Mouse (Mus musculus) lung, embryonic 14.5 days (tissue): ENCODE measurements at regions not wholly inside any gene's neighbourhood (a gene's known extent, or its start where the extent isn't known, plus 50 kb on each side); places are given as distances from the start of the nearest gene placed in this dataset.
A peak's percentile ranks its signal among the peaks of the same experiment; 100 is the strongest.

Source experiments
- ATAC-seq: fragments of 200-750 bp; cut with Nextera tagmentation; 2 replicates; pipeline ENCODE4 v1.8.0; 2017; ENCODE audit warnings: mild to moderate bottlenecking, moderate TSS enrichment, moderate library complexity; ENCODE audit not compliant: insufficient read depth
- DNase-seq: peaks from one replicate; pipeline ENCODE4 v3.0.0-alpha.2; 2015
- H3K27ac ChIP-seq: fragments of 300-500 bp; sonication (generic); 2 replicates; pipeline ENCODE4 v1.5.1; 2014; ENCODE audit warnings: low read depth, mild to moderate bottlenecking, moderate library complexity
- H3K27me3 ChIP-seq: fragments of 300-500 bp; sonication (generic); 2 replicates; pipeline ENCODE4 v1.6.1; 2014; ENCODE audit warnings: low read length, control low read depth; ENCODE audit not compliant: insufficient read depth
- H3K36me3 ChIP-seq: fragments of 300-500 bp; sonication (generic); 2 replicates; pipeline ENCODE4 v1.6.1; 2014; ENCODE audit warnings: control low read depth; ENCODE audit not compliant: insufficient read depth
- H3K4me1 ChIP-seq: fragments of 300-500 bp; sonication (generic); 2 replicates; pipeline ENCODE4 v1.6.1; 2014; ENCODE audit warnings: antibody characterized with exemption, control low read depth; ENCODE audit not compliant: insufficient read depth
- H3K4me2 ChIP-seq: fragments of 300-500 bp; sonication (generic); 2 replicates; pipeline ENCODE4 v1.6.1; 2014; ENCODE audit warnings: mild to moderate bottlenecking
- H3K4me3 ChIP-seq: fragments of 300-500 bp; sonication (generic); 2 replicates; pipeline ENCODE4 v1.5.1; 2014; ENCODE audit warnings: low read depth, low read length
- H3K9ac ChIP-seq: fragments of 300-500 bp; sonication (generic); 2 replicates; pipeline ENCODE4 v1.6.1; 2014
- H3K9me3 ChIP-seq: fragments of 300-500 bp; sonication (generic); 2 replicates; pipeline ENCODE4 v1.6.1; 2016; ENCODE audit warnings: low read depth, low read length, control low read depth
- CTCF ChIP-seq: IDR thresholded peaks from 2 replicates; pipeline ENCODE4 v1.5.1; 2016; ENCODE audit warnings: antibody characterized with exemption, low read depth
- WGBS: fragments of 180-500 bp; shearing (Covaris S2); extraction: QIAGEN DNeasy Blood & Tissue Kit; methylation state at CpG from one replicate; pipeline ENCODE4 v1.1.7; 2014; 5-methylcytosine and 5-hydroxymethylcytosine counted together

- ATAC-seq (no peak), DNase-seq (peak; percentile 38)
- H3K4me3 ChIP-seq, result no peak overlapping the region
- no peak overlapping the region for H3K27ac ChIP-seq
- peaks cover 3% of the 10 kb centered on the region; the same call in 1 of the 2 replicates for H3K9me3 ChIP-seq
- H3K9ac ChIP-seq, result no peak overlapping the region
- no peaks in the 10 kb centered on the region for H3K27me3 ChIP-seq
- no peak overlapping the region for H3K4me2 ChIP-seq
- WGBS, result 61% methylated on average over 13 of the region's 13 CpGs
- no peaks in the 10 kb centered on the region for H3K36me3 ChIP-seq
- H3K4me1 ChIP-seq, result no peaks in the 10 kb centered on the region
- no peak for TF ChIP-seq CTCF
Observed at GRCm38 (mm10) chr3:52929827-52930605, 87.0 kb downstream of the Cog6 start.

- ATAC-seq (no peak), DNase-seq (peak; percentile 44)
- WGBS, result 39% methylated on average over 12 of the region's 12 CpGs
- Histone ChIP-seq H3K36me3 (no peaks in the 10 kb centered on the region), H3K4me2 (no peak overlapping the region), H3K9me3 (peaks cover 3% of the 10 kb centered on the region; the same call in 1 of the 2 replicates), H3K4me1 (no peaks in the 10 kb centered on the region), H3K9ac (no peak overlapping the region), H3K27me3 (no peaks in the 10 kb centered on the region), H3K27ac (no peak overlapping the region), H3K4me3 (no peak overlapping the region)
- no peak for TF ChIP-seq CTCF
Observed at GRCm38 (mm10) chr3:52927361-52927841, 89.6 kb downstream of the Cog6 start.

GRCm38 (mm10) chr3:52926549-52926948 lies 90.5 kb downstream of the Cog6 start:
- Histone ChIP-seq H3K9me3 (peaks cover 3% of the 10 kb centered on the region; the same call in 1 of the 2 replicates), H3K9ac (no peak overlapping the region), H3K36me3 (no peaks in the 10 kb centered on the region), H3K27me3 (no peaks in the 10 kb centered on the region), H3K4me1 (no peaks in the 10 kb centered on the region), H3K4me2 (no peak overlapping the region), H3K4me3 (no peak overlapping the region), H3K27ac (no peak overlapping the region)
- TF ChIP-seq CTCF, result no peak
- ATAC-seq (no peak), DNase-seq (no peak)
- WGBS, result 83% methylated on average over 3 of the region's 3 CpGs

GRCm38 (mm10) chr3:52925223-52925622 lies 91.8 kb downstream of the Cog6 start:
- H3K4me2 ChIP-seq, result no peak overlapping the region
- H3K36me3 ChIP-seq, result no peaks in the 10 kb centered on the region
- TF ChIP-seq CTCF, result peak; percentile 61
- peaks cover 3% of the 10 kb centered on the region; the same call in 1 of the 2 replicates for H3K9me3 ChIP-seq
- H3K27me3 ChIP-seq, result no peaks in the 10 kb centered on the region
- H3K4me3 ChIP-seq, result no peak overlapping the region
- no peak overlapping the region for H3K27ac ChIP-seq
- no peak overlapping the region for H3K9ac ChIP-seq
- H3K4me1 ChIP-seq, result no peaks in the 10 kb centered on the region
- WGBS, result 55% methylated on average over 3 of the region's 3 CpGs
- DNase-seq (peak; percentile 51), ATAC-seq (no peak)

GRCm38 (mm10) chr3:52924631-52925030 lies 92.4 kb downstream of the Cog6 start:
- DNase-seq, result no peak
- H3K4me2 ChIP-seq, result no peak overlapping the region
- WGBS, result 78% methylated on average over 2 of the region's 2 CpGs
- no peaks in the 10 kb centered on the region for H3K36me3 ChIP-seq
- no peak overlapping the region for H3K9ac ChIP-seq
- H3K4me1 ChIP-seq, result no peaks in the 10 kb centered on the region
- no peak overlapping the region for H3K4me3 ChIP-seq
- ATAC-seq, result no peak
- TF ChIP-seq CTCF, result no peak
- peaks cover 3% of the 10 kb centered on the region; the same call in 1 of the 2 replicates for H3K9me3 ChIP-seq
- no peak overlapping the region for H3K27ac ChIP-seq
- no peaks in the 10 kb centered on the region for H3K27me3 ChIP-seq

GRCm38 (mm10) chr3:52923824-52924559 lies 93.0 kb downstream of the Cog6 start:
- TF ChIP-seq CTCF, result no peak
- H3K4me3 ChIP-seq, result no peak overlapping the region
- no peak for DNase-seq
- H3K9ac ChIP-seq, result no peak overlapping the region
- ATAC-seq, result no peak
- no peaks in the 10 kb centered on the region for H3K27me3 ChIP-seq
- H3K36me3 ChIP-seq, result no peaks in the 10 kb centered on the region
- WGBS, result 91% methylated on average over 4 of the region's 4 CpGs
- H3K4me1 ChIP-seq, result no peaks in the 10 kb centered on the region
- H3K9me3 ChIP-seq, result peaks cover 3% of the 10 kb centered on the region; the same call in 1 of the 2 replicates
- no peak overlapping the region for H3K4me2 ChIP-seq
- no peak overlapping the region for H3K27ac ChIP-seq

- 82% methylated on average over 8 of the region's 8 CpGs for WGBS
- no peak for ATAC-seq
Observed at GRCm38 (mm10) chr3:52922411-52922810, 94.6 kb downstream of the Cog6 start.

More at GRCm38 (mm10) chr3:52922411-52922810, 94.6 kb downstream of the Cog6 start:
- Histone ChIP-seq H3K27ac (no peak overlapping the region), H3K4me3 (no peak overlapping the region), H3K4me2 (no peak overlapping the region), H3K36me3 (no peaks in the 10 kb centered on the region), H3K27me3 (no peaks in the 10 kb centered on the region), H3K9me3 (peaks cover 3% of the 10 kb centered on the region; the same call in 1 of the 2 replicates), H3K9ac (no peak overlapping the region), H3K4me1 (no peaks in the 10 kb centered on the region)
- TF ChIP-seq CTCF, result no peak
- no peak for DNase-seq
